Mouse (Mus musculus) ES-E14 (cell line): ENCODE measurements around the gene Cd28. TPM values are rescaled to one million over a fixed set of nuclear protein-coding genes. Genes with fewer than 3 reads are reported as not detected.

Experiments used
- DNase-seq: peaks from one replicate; pipeline ENCODE4 v3.0.0-alpha.2; 2013; ENCODE audit warnings: low read depth, low spot score
- H3K27ac ChIP-seq: 2 replicates; pipeline ENCODE4 v1.5.1; 2012; ENCODE audit warnings: low read depth, mild to moderate bottlenecking, low read length, moderate library complexity, mixed read lengths; ENCODE audit not compliant: poor library complexity, insufficient read depth, severe bottlenecking
- H3K36me3 ChIP-seq: 2 replicates; pipeline ENCODE4 v1.6.1; 2012; ENCODE audit warnings: mild to moderate bottlenecking, low read length, moderate library complexity, mixed read lengths; ENCODE audit not compliant: control insufficient read depth, poor library complexity, insufficient read depth, severe bottlenecking
- H3K4me1 ChIP-seq, 2 experiments: fragments of 150-350 bp in 1 of 2; sonication (generic) in 1 of 2; 2 replicates each; pipeline ENCODE4 v1.6.1; 2012; ENCODE audit warnings: low read length in 2 of 2, mild to moderate bottlenecking in 1 of 2, mixed read lengths in 1 of 2; ENCODE audit not compliant: control insufficient read depth in 2 of 2, insufficient read depth in 2 of 2, poor library complexity in 1 of 2
- H3K4me3 ChIP-seq, 2 experiments: fragments of 150-350 bp in 1 of 2; sonication (generic) in 1 of 2; 2 replicates each; pipeline ENCODE4 v1.5.1; 2012; ENCODE audit warnings: low read length in 2 of 2, low read depth in 1 of 2, mild to moderate bottlenecking in 1 of 2, mixed read lengths in 1 of 2; ENCODE audit not compliant: insufficient read depth in 1 of 2, poor library complexity in 1 of 2, severe bottlenecking in 1 of 2
- H3K9ac ChIP-seq: 2 replicates; pipeline ENCODE4 v1.6.1; 2012; ENCODE audit warnings: low read depth, mild to moderate bottlenecking, low read length, mixed read lengths; ENCODE audit not compliant: poor library complexity, insufficient read depth, severe bottlenecking
- H3K9me3 ChIP-seq: fragments of 150-350 bp; sonication (generic); 2 replicates; pipeline ENCODE4 v1.6.1; 2012; ENCODE audit warnings: low read depth, mild to moderate bottlenecking, low read length; ENCODE audit not compliant: control insufficient read depth, insufficient read depth
- CHD2 ChIP-seq: IDR thresholded peaks from 2 replicates; pipeline ENCODE4 v1.6.1; 2014; ENCODE audit warnings: mild to moderate bottlenecking, low read depth, low read length, inconsistent platforms
- HCFC1 ChIP-seq: IDR thresholded peaks from 2 replicates; pipeline ENCODE4 v1.6.1; 2012; ENCODE audit warnings: low read length, inconsistent platforms, borderline replicate concordance; ENCODE audit not compliant: insufficient read depth
- MAFK ChIP-seq: IDR thresholded peaks from 2 replicates; pipeline ENCODE4 v1.6.1; 2014; ENCODE audit warnings: mild to moderate bottlenecking, low read depth, low read length, inconsistent platforms; ENCODE audit not compliant: insufficient read depth
- ZC3H11A ChIP-seq: IDR thresholded peaks from 2 replicates; pipeline ENCODE4 v1.6.1; 2012; ENCODE audit warnings: low read depth, mild to moderate bottlenecking, inconsistent platforms, low read length, borderline replicate concordance
- ZNF384 ChIP-seq: IDR thresholded peaks from 2 replicates; pipeline ENCODE4 v1.6.1; 2012; ENCODE audit warnings: low read depth, low read length, inconsistent platforms
- in situ Hi-C, 2 experiments: fragments of 600-800 bp; cut with MboI; formaldehyde crosslinking; loops; one replicate each; pipeline ENCODE4 v1.15.1; 2025; ENCODE audit warnings: low sequenced_read_pairs in 2 of 2, inconsistent platforms in 1 of 2; ENCODE audit not compliant: unreplicated experiment in 2 of 2
- total RNA-seq: library from RNA; depleted of rRNA; stranded (reverse); fragments of 300-350 nt; gene quantifications from 2 replicates; pipeline ENCODE4 v1.2.3, GENCODE M21; 2012

Cd28 gene
- total RNA-seq, 1 experiment = 0.22 TPM

GRCm38 (mm10) chr1:60752986-60753385 lies 36.4 kb downstream of the Cd28 start:
- peaks cover 0 to 2% of the 10 kb centered on the region in 2 experiments; a peak in 1 of 4 replicates for H3K4me1 ChIP-seq
- in situ Hi-C loops = no loop called here
- H3K27ac ChIP-seq = no peak overlapping the region
- TF ChIP-seq HCFC1 (no peak), CHD2 (no peak), ZNF384 (no peak), MAFK (no peak)
- DNase-seq = no peak
- H3K9ac ChIP-seq = no peak overlapping the region
- H3K4me3 ChIP-seq = no peak overlapping the region
- H3K9me3 ChIP-seq = no peaks in the 10 kb centered on the region
- H3K36me3 ChIP-seq = no peaks in the 10 kb centered on the region

- H3K27ac ChIP-seq = no peak overlapping the region
- no peak for TF ChIP-seq ZNF384
- no peak for TF ChIP-seq MAFK
- TF ChIP-seq ZC3H11A = no peak
- no peak for TF ChIP-seq HCFC1
- TF ChIP-seq CHD2 = no peak
- in situ Hi-C loops = no loop called here
- no peaks in the 10 kb centered on the region for H3K36me3 ChIP-seq
- H3K4me1 ChIP-seq = peaks cover 0 to 2% of the 10 kb centered on the region in 2 experiments; a peak in 1 of 4 replicates
- no peaks in the 10 kb centered on the region for H3K9me3 ChIP-seq
- no peak overlapping the region for H3K9ac ChIP-seq
- DNase-seq = no peak
- no peak overlapping the region for H3K4me3 ChIP-seq
Observed at GRCm38 (mm10) chr1:60753981-60754380, 37.4 kb downstream of the Cd28 start.

- DNase-seq = no peak
Observed at GRCm38 (mm10) chr1:60755391-60756243, 39.0 kb downstream of the Cd28 start.

GRCm38 (mm10) chr1:60757631-60758030 lies 41.0 kb downstream of the Cd28 start:
- peaks cover 0 to 2% of the 10 kb centered on the region in 2 experiments; a peak in 1 of 4 replicates for H3K4me1 ChIP-seq
- no peaks in the 10 kb centered on the region for H3K36me3 ChIP-seq
- in situ Hi-C loops = no loop called here
- H3K27ac ChIP-seq = no peak overlapping the region
- H3K9ac ChIP-seq = no peak overlapping the region
- H3K9me3 ChIP-seq = no peaks in the 10 kb centered on the region
- no peak for TF ChIP-seq CHD2
- no peak for TF ChIP-seq HCFC1
- TF ChIP-seq ZNF384 = no peak
- TF ChIP-seq ZC3H11A = no peak
- TF ChIP-seq MAFK = no peak
- H3K4me3 ChIP-seq = no peak overlapping the region
- DNase-seq = no peak

More at GRCm38 (mm10) chr1:60755391-60756243, 39.0 kb downstream of the Cd28 start:
- in situ Hi-C loops = no loop called here
- Histone ChIP-seq H3K9me3 (no peaks in the 10 kb centered on the region), H3K36me3 (no peaks in the 10 kb centered on the region), H3K27ac (no peak overlapping the region), H3K4me3 (no peak overlapping the region), H3K9ac (no peak overlapping the region), H3K4me1 (peaks cover 0 to 2% of the 10 kb centered on the region in 2 experiments; a peak in 1 of 4 replicates)
- TF ChIP-seq MAFK (no peak), HCFC1 (no peak), ZNF384 (no peak), CHD2 (no peak), ZC3H11A (no peak)

- in situ Hi-C loops = no loop called here
Observed at GRCm38 (mm10) chr1:60758226-60758625, 41.6 kb downstream of the Cd28 start.

More at GRCm38 (mm10) chr1:60758226-60758625, 41.6 kb downstream of the Cd28 start:
- no peak for TF ChIP-seq CHD2
- no peak for TF ChIP-seq ZC3H11A
- TF ChIP-seq ZNF384 = no peak
- no peak for TF ChIP-seq HCFC1
- TF ChIP-seq MAFK = no peak
- peaks cover 0 to 2% of the 10 kb centered on the region in 2 experiments; a peak in 1 of 4 replicates for H3K4me1 ChIP-seq
- H3K27ac ChIP-seq = no peak overlapping the region
- H3K9ac ChIP-seq = no peak overlapping the region
- no peaks in the 10 kb centered on the region for H3K9me3 ChIP-seq
- no peaks in the 10 kb centered on the region for H3K36me3 ChIP-seq
- DNase-seq = no peak
- no peak overlapping the region for H3K4me3 ChIP-seq
